Mouse (Mus musculus): Measurements from ENCODE around the gene Cd36.

- TF ChIP-seq CTCF (IDR thresholded peaks at IDR 0.05; ENCODE audit: extremely low read depth, insufficient read depth, insufficient read length, insufficient replicate concordance) (no peak), POLR2A (IDR thresholded peaks at IDR 0.05; ENCODE audit: low read depth, low read length) (no peak)
Observed at GRCm38 (mm10) chr5:17881542-17881896, 7.1 kb downstream of the Cd36 start.

All from spleen, adult 2 months (tissue).